In genomic region chr5:146963118-146963936, GRCm38 (mm10) we compare ENCODE assay signal across 7 mouse cellular contexts. TPM values are rescaled to one million over a fixed set of nuclear protein-coding genes. Genes with fewer than 3 reads are reported as not detected.
DNase-seq lines count a peak whose midpoint lies in the region; ATAC-seq and TF ChIP-seq lines count a peak whose summit lies in the region.

Gene Mtif3 (minus strand): TSS chr5:146963800.

- H3K4me3 ChIP-seq in intestine, postnatal 0 days (ENCODE audit: low read depth, low read length), result peak within 1 kb of the TSS; percentile 96
- peak within 1 kb of the TSS; percentile 83 for H3K4me3 ChIP-seq in midbrain, embryonic 12.5 days
- peak within 1 kb of the TSS; percentile 85 for H3K4me3 ChIP-seq in small intestine, adult 2 months (ENCODE audit: low read depth, low read length)

- intact Hi-C loops in left cerebral cortex, postnatal 4 days (cut with DNase I), result no loop called here

- H3K9me3 ChIP-seq in intestine, postnatal 0 days (ENCODE audit: control insufficient read depth), result no peaks in the 10 kb centered on the region
- no peaks in the 10 kb centered on the region for H3K9me3 ChIP-seq in midbrain, embryonic 12.5 days

- peak within 1 kb of the TSS; percentile 75 for H3K4me2 ChIP-seq in intestine, postnatal 0 days (replicated peaks; ENCODE audit: low read depth)
- H3K4me2 ChIP-seq in midbrain, embryonic 12.5 days (replicated peaks), result peak within 1 kb of the TSS; percentile 72

- WGBS in intestine, postnatal 0 days, result under 1% methylated on average over 46 of the region's 46 CpGs
- WGBS in midbrain, embryonic 12.5 days, result 3% methylated on average over 46 of the region's 46 CpGs
- under 1% methylated on average over 46 of the region's 46 CpGs for WGBS in small intestine, adult 2 months

- peaks cover 19% of the 10 kb centered on the region for H3K36me3 ChIP-seq in intestine, postnatal 0 days (ENCODE audit: control insufficient read depth, insufficient read depth)
- peaks cover 10% of the 10 kb centered on the region for H3K36me3 ChIP-seq in midbrain, embryonic 12.5 days
- peaks cover 17% of the 10 kb centered on the region for H3K36me3 ChIP-seq in small intestine, adult 2 months (ENCODE audit: control insufficient read depth, insufficient read depth, low read length)

- TF ChIP-seq POLR2A in small intestine, adult 2 months (IDR thresholded peaks at IDR 0.05; ENCODE audit: low read depth, low read length), result peak; percentile 44; the same call in 1 of the 2 replicates

- ATAC-seq in intestine, postnatal 0 days, result peak; percentile 91
- peak; percentile 91 for ATAC-seq in midbrain, embryonic 12.5 days (ENCODE audit: low FRiP score, low read depth)

- no peaks in the 10 kb centered on the region for H3K27me3 ChIP-seq in intestine, postnatal 0 days (replicated peaks; ENCODE audit: control insufficient read depth, insufficient read depth, low read length)
- H3K27me3 ChIP-seq in midbrain, embryonic 12.5 days, result no peaks in the 10 kb centered on the region
- no peaks in the 10 kb centered on the region for H3K27me3 ChIP-seq in small intestine, adult 2 months (ENCODE audit: control insufficient read depth, insufficient read depth, low read length)

- peak; percentile 78 for DNase-seq in adrenal gland, adult 8-10 months
- DNase-seq in embryo, embryonic 9.5 days (ENCODE audit: extremely low spot score), result peak; percentile 87
- DNase-seq in gastrocnemius, postnatal 4 days (ENCODE audit: low spot score in 2 of 2), result peak; percentile 66 to 81
- peak; percentile 85 for DNase-seq in left cerebral cortex, postnatal 4 days

- peaks cover 5% of the 10 kb centered on the region; the same call in 1 of the 2 replicates for H3K4me1 ChIP-seq in intestine, postnatal 0 days (replicated peaks; ENCODE audit: control insufficient read depth, insufficient read depth, low read length)
- H3K4me1 ChIP-seq in midbrain, embryonic 12.5 days, result peaks cover 12% of the 10 kb centered on the region
- peaks cover 7% of the 10 kb centered on the region; the same call in 1 of the 2 replicates for H3K4me1 ChIP-seq in small intestine, adult 2 months (ENCODE audit: control insufficient read depth, insufficient read depth, insufficient read length, low read length)

- peak within 1 kb of the TSS; percentile 60 for H3K27ac ChIP-seq in intestine, postnatal 0 days (ENCODE audit: low read depth, low read length)
- peak within 1 kb of the TSS; percentile 43; the same call in 1 of the 2 replicates for H3K27ac ChIP-seq in midbrain, embryonic 12.5 days (replicated peaks)
- peak within 1 kb of the TSS; percentile 29; the same call in 1 of the 2 replicates for H3K27ac ChIP-seq in small intestine, adult 2 months (ENCODE audit: insufficient read depth, low read depth, low read length)

- TF ChIP-seq CTCF in intestine, postnatal 0 days (IDR thresholded peaks at IDR 0.05; ENCODE audit: low read depth), result no peak
- TF ChIP-seq CTCF in small intestine, adult 2 months (IDR thresholded peaks at IDR 0.05; ENCODE audit: extremely low read depth, insufficient read length, insufficient replicate concordance, low read depth, low read length), result no peak

- peak within 1 kb of the TSS; percentile 90 for H3K9ac ChIP-seq in intestine, postnatal 0 days (ENCODE audit: low read depth, low read length)
- peak within 1 kb of the TSS; percentile 76 for H3K9ac ChIP-seq in midbrain, embryonic 12.5 days (replicated peaks)

RNA-seq across cellular contexts. Expression of gene Mtif3, which starts in this region (rescaled TPM):
- 10 to 100 TPM; 30.6 to 38.0 (median 34.2) TPM for total RNA-seq in adrenal gland, adult 8-10 months (2022)
- 10 to 100 TPM; 20.6 to 21.0 TPM for total RNA-seq in gastrocnemius, postnatal 4 days (2021)
- 29.9 and 32.3 TPM in 2 replicates for polyA plus RNA-seq in intestine, postnatal 0 days (2015; fragmentation: Nextera tagmentation; extraction: Ambion mirVana)
- 10 to 100 TPM; 16.0 to 16.6 TPM for total RNA-seq in left cerebral cortex, postnatal 4 days (2021)
- 21.1 and 22.5 TPM in 2 replicates for polyA plus RNA-seq in midbrain, embryonic 12.5 days (2016; fragmentation: Nextera tagmentation; extraction: Ambion mirVana)
- polyA plus RNA-seq in small intestine, adult 2 months (2012; rRNA removed), result 7.2 and 13.1 TPM in 2 replicates

Comparison
In these comparisons a context has a peak if more than half of its experiments do, and no peak if none do; other contexts are left out.
1. Peak in every context shown above with its lines: DNase-seq, ATAC-seq, H3K4me3 ChIP-seq and H3K27ac ChIP-seq.